Mouse (Mus musculus) midbrain, postnatal 0 days (tissue): ENCODE data around the gene Olfr1141. TPM values are rescaled to one million over a fixed set of nuclear protein-coding genes. Genes with fewer than 3 reads are reported as not detected.

Source experiments
- ATAC-seq: fragments of 200-750 bp; cut with Nextera tagmentation; 2 replicates; pipeline ENCODE4 v1.8.0; 2017; ENCODE audit warnings: moderate number of reproducible peaks, mild to moderate bottlenecking, moderate TSS enrichment, moderate library complexity; ENCODE audit not compliant: low FRiP score
- DNase-seq: peaks from one replicate; pipeline ENCODE4 v3.0.0-alpha.2; 2015; ENCODE audit warnings: low spot score
- H3K27ac ChIP-seq: fragments of 300-500 bp; sonication (generic); 2 replicates; pipeline ENCODE4 v1.5.1; 2014; ENCODE audit warnings: low read depth, mild to moderate bottlenecking, low read length, mixed read lengths
- H3K27me3 ChIP-seq: fragments of 300-500 bp; sonication (generic); 2 replicates; pipeline ENCODE4 v1.6.1; 2014; ENCODE audit warnings: low read length, control low read depth, mixed read lengths; ENCODE audit not compliant: insufficient read depth
- H3K36me3 ChIP-seq: fragments of 300-500 bp; sonication (generic); 2 replicates; pipeline ENCODE4 v1.6.1; 2014; ENCODE audit warnings: low read length, control low read depth, mixed read lengths; ENCODE audit not compliant: insufficient read depth
- H3K4me1 ChIP-seq: fragments of 300-500 bp; sonication (generic); 2 replicates; pipeline ENCODE4 v1.6.1; 2014; ENCODE audit warnings: mild to moderate bottlenecking, control low read depth, antibody characterized with exemption, low read length, mixed read lengths; ENCODE audit not compliant: insufficient read depth
- H3K4me2 ChIP-seq: fragments of 300-500 bp; sonication (generic); 2 replicates; pipeline ENCODE4 v1.6.1; 2014; ENCODE audit warnings: low read depth, mild to moderate bottlenecking, low read length, mixed read lengths; ENCODE audit not compliant: poor library complexity, severe bottlenecking
- H3K4me3 ChIP-seq: fragments of 300-500 bp; sonication (generic); 2 replicates; pipeline ENCODE4 v1.5.1; 2014; ENCODE audit warnings: low read depth, mild to moderate bottlenecking, low read length, moderate library complexity
- H3K9ac ChIP-seq: fragments of 300-500 bp; sonication (generic); replicated peaks from 2 replicates; pipeline ENCODE4 v1.6.1; 2014; ENCODE audit warnings: mild to moderate bottlenecking, low read length, moderate library complexity, mixed read lengths; ENCODE audit not compliant: poor library complexity, severe bottlenecking
- H3K9me3 ChIP-seq: fragments of 300-500 bp; sonication (generic); 2 replicates; pipeline ENCODE4 v1.6.1; 2016; ENCODE audit warnings: low read length, control low read depth
- CTCF ChIP-seq: IDR thresholded peaks from 2 replicates; pipeline ENCODE4 v1.5.1; 2016; ENCODE audit warnings: antibody characterized with exemption, mild to moderate bottlenecking
- WGBS: fragments of 180-500 bp; shearing (Covaris S2); extraction: QIAGEN DNeasy Blood & Tissue Kit; methylation state at CpG from one replicate; pipeline ENCODE4 v1.1.7; 2014; 5-methylcytosine and 5-hydroxymethylcytosine counted together
- polyA plus RNA-seq: library from polyadenylated mRNA; unstranded; fragments of >200 nt; fragmentation: Nextera tagmentation; extraction: Ambion mirVana; gene quantifications from 2 replicates; pipeline ENCODE4 v1.2.1, GENCODE M21; 2015
- total RNA-seq: library from RNA; depleted of rRNA; stranded (reverse); fragments of >200 nt; gene quantifications from 2 replicates; pipeline ENCODE4 v1.2.3, GENCODE M21; 2014; rRNA removed

Olfr1141 gene
- total RNA-seq = not detected in 2 replicates
- polyA plus RNA-seq = not detected in 2 replicates

DNA sequence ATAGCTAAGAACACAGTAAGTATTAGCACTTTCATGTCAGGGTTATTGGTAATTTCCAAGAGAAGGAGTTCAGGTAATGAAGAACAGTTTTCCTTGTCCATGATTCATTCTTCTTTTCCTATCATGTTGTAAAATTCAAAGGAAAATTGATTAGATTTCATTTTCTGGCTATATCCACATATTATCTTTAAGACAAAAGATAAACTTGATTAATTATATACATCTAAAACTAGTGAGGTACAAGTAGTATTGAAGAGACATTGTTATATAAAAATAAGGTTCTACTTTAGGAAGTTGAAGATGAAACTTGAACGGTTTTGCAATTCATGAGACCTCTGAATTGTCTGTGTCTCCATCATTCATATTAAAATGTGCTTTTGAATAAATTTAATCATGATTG is at the start of gene Olfr1141:
TSS of gene Olfr1141 (minus strand) at position 101 of the 400 bp plus-strand sequence.
- no peak within 1 kb of the TSS for H3K9ac ChIP-seq
- no peak for TF ChIP-seq CTCF
- ATAC-seq (no peak), DNase-seq (no peak)
- H3K9me3 ChIP-seq = no peaks in the 10 kb centered on the region
- no peak within 1 kb of the TSS for H3K4me2 ChIP-seq
- no peaks in the 10 kb centered on the region for H3K36me3 ChIP-seq
- 85% methylated on average over 1 of the region's 1 CpGs for WGBS
- H3K4me1 ChIP-seq = no peaks in the 10 kb centered on the region
- H3K4me3 ChIP-seq = no peak within 1 kb of the TSS
- no peaks in the 10 kb centered on the region for H3K27me3 ChIP-seq
- no peak within 1 kb of the TSS for H3K27ac ChIP-seq

DNA sequence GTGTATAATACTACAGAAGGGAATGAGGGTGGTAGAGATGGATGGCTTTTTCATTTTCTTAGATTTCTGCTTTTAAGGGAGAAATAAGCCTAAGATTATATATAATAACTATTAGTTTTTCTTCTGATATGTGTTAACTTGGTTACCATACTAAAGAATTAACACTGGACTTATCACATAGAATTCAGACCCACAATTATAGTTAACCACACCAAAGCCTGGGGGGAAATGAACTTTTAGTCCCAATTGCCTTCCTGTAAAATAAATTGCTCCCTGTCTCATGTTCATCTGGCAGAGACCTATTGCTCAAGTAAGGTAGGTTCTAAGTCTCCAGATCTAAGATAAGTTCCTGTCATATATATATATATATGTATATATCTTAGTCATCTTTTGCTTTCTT is 46.5 kb upstream of the Olfr1141 start, which contains the start of gene Olfr1143:
TSS of gene Olfr1143 (plus strand) at position 301 of the 400 bp plus-strand sequence.
- DNase-seq = no peak
- Histone ChIP-seq H3K27me3 (no peaks in the 10 kb centered on the region), H3K4me1 (no peaks in the 10 kb centered on the region), H3K4me2 (no peak within 1 kb of the TSS), H3K4me3 (no peak within 1 kb of the TSS), H3K27ac (no peak within 1 kb of the TSS), H3K9ac (no peak within 1 kb of the TSS), H3K9me3 (no peaks in the 10 kb centered on the region), H3K36me3 (no peaks in the 10 kb centered on the region)
- ATAC-seq = no peak
- TF ChIP-seq CTCF = no peak

DNA sequence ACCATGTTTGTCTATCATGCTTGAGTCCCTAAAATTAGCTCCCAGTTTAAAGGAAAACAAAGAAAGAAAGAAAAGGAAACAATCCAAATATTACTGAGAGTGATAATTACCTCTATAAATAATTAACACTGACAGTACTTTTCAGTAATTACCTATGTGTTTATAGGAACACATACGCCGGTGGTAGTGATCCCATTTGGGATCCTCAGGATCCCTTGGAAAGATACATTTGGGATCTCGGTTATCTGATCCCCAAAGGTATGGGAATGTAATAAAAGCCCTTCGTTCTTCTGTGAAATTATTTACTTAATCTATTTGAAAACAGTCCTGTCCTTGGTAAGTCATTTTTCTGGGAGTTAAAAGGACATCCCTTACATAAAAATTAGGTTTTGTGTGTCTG is 25.4 kb upstream of the Olfr1141 start, which contains the start of gene Olfr152:
TSS of gene Olfr152 (plus strand) at position 301 of the 400 bp plus-strand sequence.
- H3K4me1 ChIP-seq = no peaks in the 10 kb centered on the region
- H3K9ac ChIP-seq = no peak within 1 kb of the TSS
- H3K27ac ChIP-seq = no peak within 1 kb of the TSS
- DNase-seq = no peak
- no peak for TF ChIP-seq CTCF
- 77% methylated on average over 4 of the region's 4 CpGs for WGBS
- no peak for ATAC-seq
- no peaks in the 10 kb centered on the region for H3K36me3 ChIP-seq
- no peak within 1 kb of the TSS for H3K4me2 ChIP-seq
- no peak within 1 kb of the TSS for H3K4me3 ChIP-seq
- no peaks in the 10 kb centered on the region for H3K27me3 ChIP-seq
- no peaks in the 10 kb centered on the region for H3K9me3 ChIP-seq

DNA sequence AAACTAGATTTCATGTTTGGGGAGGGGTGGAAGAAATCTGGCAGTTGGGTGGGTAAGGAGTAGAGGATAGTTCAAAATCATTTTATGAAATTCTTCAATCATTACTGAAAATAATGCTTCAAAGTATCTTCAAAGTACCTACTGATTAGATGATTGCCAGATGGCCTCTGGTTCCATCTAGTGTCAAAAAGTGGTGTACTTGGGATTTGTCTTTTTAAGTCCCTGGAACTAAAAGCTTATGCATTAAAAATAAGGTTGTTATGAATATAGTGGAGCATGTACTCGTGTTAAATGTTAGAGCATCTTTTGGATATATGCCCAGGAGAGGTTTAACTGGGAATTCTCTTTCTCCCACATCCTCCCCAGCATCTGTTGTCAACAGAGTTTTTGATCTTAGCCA is 22.4 kb upstream of the Olfr1141 start:
- Histone ChIP-seq H3K27ac (no peak overlapping the region), H3K36me3 (no peaks in the 10 kb centered on the region), H3K9me3 (no peaks in the 10 kb centered on the region), H3K4me3 (no peak overlapping the region), H3K4me2 (no peak overlapping the region), H3K4me1 (no peaks in the 10 kb centered on the region), H3K9ac (no peak overlapping the region), H3K27me3 (no peaks in the 10 kb centered on the region)
- WGBS = 38% methylated on average over 1 of the region's 1 CpGs
- DNase-seq (peak; percentile 1), ATAC-seq (no peak)
- TF ChIP-seq CTCF = peak; percentile 46

DNA sequence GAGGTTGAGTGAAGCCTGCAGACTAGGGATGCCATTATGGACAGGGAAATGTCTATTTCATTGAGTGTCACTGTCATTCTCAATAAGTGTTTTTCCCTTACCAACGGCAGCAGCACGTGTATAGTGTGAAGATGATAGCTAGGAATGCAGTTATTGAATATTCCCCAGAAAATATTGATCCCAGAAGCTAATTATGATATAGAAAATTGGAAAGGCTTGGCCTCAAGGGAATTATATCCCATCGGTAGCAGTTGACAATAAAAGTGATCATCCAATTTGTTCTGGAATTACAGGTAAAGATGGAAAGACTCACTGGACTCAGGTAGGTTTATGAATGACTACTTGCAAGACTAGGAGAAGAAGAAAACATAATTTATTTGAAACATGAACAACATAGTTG is 10.3 kb downstream of the Olfr1141 start, which contains the start of gene Olfr1140:
TSS of gene Olfr1140 (plus strand) at position 301 of the 400 bp plus-strand sequence.
- no peak for DNase-seq
- no peaks in the 10 kb centered on the region for H3K9me3 ChIP-seq
- no peak within 1 kb of the TSS for H3K4me3 ChIP-seq
- no peaks in the 10 kb centered on the region for H3K4me1 ChIP-seq
- H3K36me3 ChIP-seq = no peaks in the 10 kb centered on the region
- H3K9ac ChIP-seq = no peak within 1 kb of the TSS
- no peaks in the 10 kb centered on the region for H3K27me3 ChIP-seq
- no peak within 1 kb of the TSS for H3K27ac ChIP-seq
- ATAC-seq = no peak
- TF ChIP-seq CTCF = no peak
- WGBS = 74% methylated on average over 3 of the region's 3 CpGs
- H3K4me2 ChIP-seq = no peak within 1 kb of the TSS

DNA sequence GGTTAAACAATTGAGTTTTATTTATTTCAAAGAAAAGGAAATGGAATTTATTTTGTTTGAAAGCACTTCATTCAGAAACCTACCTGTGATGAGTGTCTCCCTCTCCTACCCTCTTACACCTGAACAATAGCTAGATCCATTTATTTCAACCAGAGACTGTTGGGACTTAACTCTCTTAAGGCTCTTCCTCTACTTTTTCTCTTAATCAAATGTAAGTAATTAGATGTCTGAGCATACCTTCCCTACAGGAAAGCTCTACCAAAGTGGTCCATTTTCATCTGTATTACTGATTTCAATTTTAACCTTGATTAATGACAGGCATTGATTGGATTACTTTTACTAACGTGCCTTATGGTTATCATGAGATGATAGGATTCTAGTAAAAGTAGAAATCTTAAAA is 13.9 kb downstream of the Olfr1141 start, which contains the start of gene Olfr1138:
TSS of gene Olfr1138 (minus strand) at position 101 of the 400 bp plus-strand sequence.
- no peaks in the 10 kb centered on the region for H3K4me1 ChIP-seq
- TF ChIP-seq CTCF = no peak
- no peaks in the 10 kb centered on the region for H3K9me3 ChIP-seq
- no peaks in the 10 kb centered on the region for H3K36me3 ChIP-seq
- no peak for ATAC-seq
- no peak within 1 kb of the TSS for H3K4me2 ChIP-seq
- no peak for DNase-seq
- H3K4me3 ChIP-seq = no peak within 1 kb of the TSS
- WGBS = 71% methylated on average over 1 of the region's 1 CpGs
- no peak within 1 kb of the TSS for H3K27ac ChIP-seq
- no peak within 1 kb of the TSS for H3K9ac ChIP-seq
- H3K27me3 ChIP-seq = no peaks in the 10 kb centered on the region
